Mouse (Mus musculus): ENCODE measurements at regions not wholly inside any gene's neighbourhood (a gene's known extent, or its start where the extent isn't known, plus 50 kb on each side); places are given as distances from the start of the nearest gene placed in this dataset.

DNA sequence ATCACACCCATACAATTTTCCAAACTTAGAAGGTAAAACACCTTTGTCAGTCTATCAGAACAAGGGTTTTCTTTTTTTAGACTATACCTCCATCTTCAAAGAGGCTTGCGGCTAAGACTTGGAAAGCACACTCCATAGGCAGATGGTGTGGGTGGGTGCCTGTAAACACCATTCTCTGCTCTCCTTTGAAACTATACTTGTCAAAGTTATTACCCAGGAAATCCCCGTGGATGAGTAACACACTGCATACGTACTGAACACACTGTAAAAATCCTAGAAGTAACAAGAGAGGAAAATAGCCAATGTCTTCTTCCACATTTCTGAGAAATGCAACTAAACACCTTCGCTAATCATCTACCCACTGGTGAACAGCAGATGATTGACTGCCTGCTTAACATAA lies 464.0 kb upstream of the Adam24 start:
- no peak for DNase-seq (ENCODE audit: low spot score in 2 of 2)
- H3K4me3 ChIP-seq = no peak overlapping the region
- H3K27ac ChIP-seq = no peak overlapping the region
- no peak for TF ChIP-seq CTCF (conservative IDR thresholded peaks at IDR 0.05)

DNA sequence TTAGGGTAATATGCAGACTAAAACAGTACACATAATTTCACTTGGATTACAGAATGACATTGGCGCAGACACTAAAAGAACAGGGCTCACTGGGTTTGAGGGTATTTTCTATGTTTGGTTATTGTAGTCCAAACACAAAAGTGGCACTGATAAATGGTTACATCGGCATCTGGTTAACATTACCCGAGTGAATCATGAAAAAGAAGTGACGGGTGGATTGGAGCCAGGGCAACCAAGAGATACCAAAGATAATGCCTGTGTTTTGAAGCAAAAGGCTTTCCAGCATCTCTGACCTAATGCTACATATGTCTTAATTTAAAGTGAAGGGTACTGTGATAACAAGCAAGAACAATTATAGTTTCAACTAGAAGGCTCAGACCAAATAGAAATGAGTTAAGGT lies 451.4 kb upstream of the Adam24 start:
- Histone ChIP-seq H3K27ac (no peak overlapping the region), H3K4me3 (no peak overlapping the region)
- no peak for DNase-seq (ENCODE audit: low spot score in 2 of 2)
- no peak for TF ChIP-seq CTCF (conservative IDR thresholded peaks at IDR 0.05)

DNA sequence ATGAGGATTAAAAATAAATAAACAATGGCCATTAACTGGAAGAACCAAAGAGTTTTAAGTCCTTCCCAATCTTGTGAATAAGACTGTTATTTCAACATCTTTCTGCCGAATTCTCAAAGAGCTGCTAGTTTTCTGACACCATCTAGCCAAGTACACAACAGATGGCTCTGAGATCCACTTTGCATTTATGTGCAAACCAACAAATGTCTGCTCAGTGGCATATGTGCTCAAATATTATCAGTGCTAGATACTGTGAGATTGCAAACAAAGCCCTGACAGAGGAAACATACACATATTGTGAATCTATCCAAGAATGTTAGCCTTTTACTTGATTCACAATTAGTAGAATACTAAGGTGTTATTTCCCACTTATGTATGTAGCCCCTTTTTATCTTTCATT lies 447.6 kb upstream of the Adam24 start:
- no peak overlapping the region for H3K27ac ChIP-seq
- peak; percentile 40 to 61 for DNase-seq (ENCODE audit: low spot score in 2 of 2)
- H3K4me3 ChIP-seq = no peak overlapping the region
- TF ChIP-seq CTCF (conservative IDR thresholded peaks at IDR 0.05) = no peak

Measured in layer of hippocampus, adult 2 months (tissue).